Mouse (Mus musculus) forebrain, embryonic 14.5 days (tissue): ENCODE data around the gene Scin. TPM values are rescaled to one million over a fixed set of nuclear protein-coding genes. Genes with fewer than 3 reads are reported as not detected.

Experiments
- ATAC-seq: fragments of 200-750 bp; cut with Nextera tagmentation; 2 replicates; pipeline ENCODE4 v1.8.0; 2017; ENCODE audit warnings: mild to moderate bottlenecking, moderate library complexity
- DNase-seq: peaks from one replicate; pipeline ENCODE4 v3.0.0-alpha.2; 2015; ENCODE audit warnings: low spot score
- H3K27ac ChIP-seq: fragments of 300-500 bp; sonication (generic); 2 replicates; pipeline ENCODE4 v1.5.1; 2014; ENCODE audit warnings: low read depth, mild to moderate bottlenecking, control low read depth, low read length, moderate library complexity
- H3K27me3 ChIP-seq: fragments of 300-500 bp; sonication (generic); replicated peaks from 2 replicates; pipeline ENCODE4 v1.6.1; 2014; ENCODE audit warnings: low read length, control low read depth, mixed read lengths; ENCODE audit not compliant: control insufficient read depth, insufficient read depth
- H3K36me3 ChIP-seq: fragments of 300-500 bp; sonication (generic); 2 replicates; pipeline ENCODE4 v1.6.1; 2014; ENCODE audit warnings: low read length, control low read depth; ENCODE audit not compliant: control insufficient read depth, insufficient read depth
- H3K4me1 ChIP-seq: fragments of 300-500 bp; sonication (generic); 2 replicates; pipeline ENCODE4 v1.6.1; 2014; ENCODE audit warnings: antibody characterized with exemption, low read length, control low read depth; ENCODE audit not compliant: control insufficient read depth, insufficient read depth
- H3K4me2 ChIP-seq: fragments of 300-500 bp; sonication (generic); 2 replicates; pipeline ENCODE4 v1.6.1; 2014; ENCODE audit warnings: mild to moderate bottlenecking, control low read depth, low read length
- H3K4me3 ChIP-seq: fragments of 300-500 bp; sonication (generic); 2 replicates; pipeline ENCODE4 v1.5.1; 2014; ENCODE audit warnings: low read depth, low read length, control low read depth
- H3K9ac ChIP-seq: fragments of 300-500 bp; sonication (generic); 2 replicates; pipeline ENCODE4 v1.6.1; 2014; ENCODE audit warnings: mild to moderate bottlenecking, low read length, control low read depth, moderate library complexity
- H3K9me3 ChIP-seq: fragments of 300-500 bp; sonication (generic); replicated peaks from 2 replicates; pipeline ENCODE4 v1.6.1; 2016; ENCODE audit warnings: low read length, control low read depth, mixed read lengths; ENCODE audit not compliant: control insufficient read depth
- WGBS: fragments of 180-500 bp; shearing (Covaris S2); extraction: QIAGEN DNeasy Blood & Tissue Kit; methylation state at CpG from one replicate; pipeline ENCODE4 v1.1.7; 2014; 5-methylcytosine and 5-hydroxymethylcytosine counted together
- polyA plus RNA-seq: library from polyadenylated mRNA; unstranded; fragments of >200 nt; fragmentation: Nextera tagmentation; extraction: Ambion mirVana; gene quantifications from 2 replicates; pipeline ENCODE4 v1.2.1, GENCODE M21; 2014

Scin gene
- polyA plus RNA-seq, 1 experiment from 2014 or later, result not detected

GRCm38 (mm10) chr12:40116214-40116613 lies 17.8 kb downstream of the Scin start:
- Histone ChIP-seq H3K9me3 (no peaks in the 10 kb centered on the region), H3K4me3 (no peak overlapping the region), H3K27ac (no peak overlapping the region), H3K27me3 (no peaks in the 10 kb centered on the region), H3K4me1 (no peaks in the 10 kb centered on the region), H3K9ac (no peak overlapping the region), H3K36me3 (no peaks in the 10 kb centered on the region), H3K4me2 (no peak overlapping the region)
- WGBS, result 92% methylated on average over 5 of the region's 5 CpGs
- ATAC-seq, result no peak
- DNase-seq, result no peak

- H3K27ac ChIP-seq, result no peak overlapping the region
- ATAC-seq, result no peak
- 87% methylated on average over 4 of the region's 4 CpGs for WGBS
Measured at GRCm38 (mm10) chr12:40114883-40115282, 19.1 kb downstream of the Scin start.

GRCm38 (mm10) chr12:40114020-40114419 lies 20.0 kb downstream of the Scin start:
- Histone ChIP-seq H3K4me3 (no peak overlapping the region), H3K27ac (no peak overlapping the region), H3K27me3 (no peaks in the 10 kb centered on the region), H3K4me1 (no peaks in the 10 kb centered on the region), H3K9ac (no peak overlapping the region), H3K9me3 (no peaks in the 10 kb centered on the region), H3K36me3 (no peaks in the 10 kb centered on the region), H3K4me2 (no peak overlapping the region)
- WGBS, result 91% methylated on average over 3 of the region's 3 CpGs
- ATAC-seq (no peak), DNase-seq (no peak)

More at GRCm38 (mm10) chr12:40114883-40115282, 19.1 kb downstream of the Scin start:
- Histone ChIP-seq H3K4me3 (no peak overlapping the region), H3K9ac (no peak overlapping the region), H3K4me2 (no peak overlapping the region), H3K27me3 (no peaks in the 10 kb centered on the region), H3K36me3 (no peaks in the 10 kb centered on the region), H3K9me3 (no peaks in the 10 kb centered on the region), H3K4me1 (no peaks in the 10 kb centered on the region)
- DNase-seq, result no peak

GRCm38 (mm10) chr12:40113605-40114004 lies 20.4 kb downstream of the Scin start:
- DNase-seq (no peak), ATAC-seq (no peak)
- no peaks in the 10 kb centered on the region for H3K27me3 ChIP-seq
- H3K9ac ChIP-seq, result no peak overlapping the region
- no peaks in the 10 kb centered on the region for H3K36me3 ChIP-seq
- no peaks in the 10 kb centered on the region for H3K4me1 ChIP-seq
- WGBS, result 91% methylated on average over 2 of the region's 2 CpGs
- H3K27ac ChIP-seq, result no peak overlapping the region
- H3K9me3 ChIP-seq, result no peaks in the 10 kb centered on the region
- H3K4me2 ChIP-seq, result no peak overlapping the region
- H3K4me3 ChIP-seq, result no peak overlapping the region

GRCm38 (mm10) chr12:40109227-40109626 lies 24.8 kb downstream of the Scin start:
- Histone ChIP-seq H3K4me3 (no peak overlapping the region), H3K9me3 (no peaks in the 10 kb centered on the region), H3K27me3 (no peaks in the 10 kb centered on the region), H3K4me2 (no peak overlapping the region), H3K4me1 (no peaks in the 10 kb centered on the region), H3K9ac (no peak overlapping the region), H3K27ac (no peak overlapping the region), H3K36me3 (no peaks in the 10 kb centered on the region)
- DNase-seq (no peak), ATAC-seq (no peak)
- 79% methylated on average over 1 of the region's 1 CpGs for WGBS

GRCm38 (mm10) chr12:40108143-40108542 lies 25.9 kb downstream of the Scin start:
- ATAC-seq (no peak), DNase-seq (no peak)
- Histone ChIP-seq H3K36me3 (no peaks in the 10 kb centered on the region), H3K27ac (no peak overlapping the region), H3K4me2 (no peak overlapping the region), H3K4me3 (no peak overlapping the region), H3K9me3 (no peaks in the 10 kb centered on the region), H3K4me1 (no peaks in the 10 kb centered on the region), H3K9ac (no peak overlapping the region), H3K27me3 (no peaks in the 10 kb centered on the region)
- 79% methylated on average over 2 of the region's 2 CpGs for WGBS

GRCm38 (mm10) chr12:40106874-40107273 lies 27.2 kb downstream of the Scin start:
- no peak for ATAC-seq

GRCm38 (mm10) chr12:40104750-40105149 lies 29.3 kb downstream of the Scin start:
- no peak overlapping the region for H3K4me2 ChIP-seq
- no peak for ATAC-seq
- no peaks in the 10 kb centered on the region for H3K9me3 ChIP-seq
- no peaks in the 10 kb centered on the region for H3K4me1 ChIP-seq
- H3K36me3 ChIP-seq, result no peaks in the 10 kb centered on the region
- no peak overlapping the region for H3K9ac ChIP-seq
- 80% methylated on average over 2 of the region's 2 CpGs for WGBS
- no peaks in the 10 kb centered on the region for H3K27me3 ChIP-seq
- H3K27ac ChIP-seq, result no peak overlapping the region
- no peak overlapping the region for H3K4me3 ChIP-seq
- DNase-seq, result no peak

More at GRCm38 (mm10) chr12:40106874-40107273, 27.2 kb downstream of the Scin start:
- no peaks in the 10 kb centered on the region for H3K36me3 ChIP-seq
- no peak for DNase-seq
- no peak overlapping the region for H3K4me2 ChIP-seq
- no peak overlapping the region for H3K9ac ChIP-seq
- no peaks in the 10 kb centered on the region for H3K27me3 ChIP-seq
- no peak overlapping the region for H3K27ac ChIP-seq
- no peaks in the 10 kb centered on the region for H3K9me3 ChIP-seq
- WGBS, result 82% methylated on average over 5 of the region's 5 CpGs
- H3K4me1 ChIP-seq, result no peaks in the 10 kb centered on the region
- H3K4me3 ChIP-seq, result no peak overlapping the region

GRCm38 (mm10) chr12:40102359-40102758 lies 31.7 kb downstream of the Scin start:
- 98% methylated on average over 2 of the region's 2 CpGs for WGBS

More at GRCm38 (mm10) chr12:40102359-40102758, 31.7 kb downstream of the Scin start:
- H3K4me1 ChIP-seq, result no peaks in the 10 kb centered on the region
- no peak for DNase-seq
- no peaks in the 10 kb centered on the region for H3K27me3 ChIP-seq
- no peak overlapping the region for H3K4me2 ChIP-seq
- H3K9ac ChIP-seq, result no peak overlapping the region
- no peak overlapping the region for H3K27ac ChIP-seq
- no peak for ATAC-seq
- H3K9me3 ChIP-seq, result no peaks in the 10 kb centered on the region
- no peak overlapping the region for H3K4me3 ChIP-seq
- H3K36me3 ChIP-seq, result no peaks in the 10 kb centered on the region
